Mouse (Mus musculus): ENCODE data around the gene Epb41.

The Epb41 gene

GRCm38 (mm10) chr4:131919506-131920140 is 155.5 kb downstream of the Epb41 start:
- DNase-seq = no peak

- DNase-seq = no peak
These were observed 156.2 kb downstream of the Epb41 start for GRCm38 (mm10) chr4:131918711-131919500.

DNA sequence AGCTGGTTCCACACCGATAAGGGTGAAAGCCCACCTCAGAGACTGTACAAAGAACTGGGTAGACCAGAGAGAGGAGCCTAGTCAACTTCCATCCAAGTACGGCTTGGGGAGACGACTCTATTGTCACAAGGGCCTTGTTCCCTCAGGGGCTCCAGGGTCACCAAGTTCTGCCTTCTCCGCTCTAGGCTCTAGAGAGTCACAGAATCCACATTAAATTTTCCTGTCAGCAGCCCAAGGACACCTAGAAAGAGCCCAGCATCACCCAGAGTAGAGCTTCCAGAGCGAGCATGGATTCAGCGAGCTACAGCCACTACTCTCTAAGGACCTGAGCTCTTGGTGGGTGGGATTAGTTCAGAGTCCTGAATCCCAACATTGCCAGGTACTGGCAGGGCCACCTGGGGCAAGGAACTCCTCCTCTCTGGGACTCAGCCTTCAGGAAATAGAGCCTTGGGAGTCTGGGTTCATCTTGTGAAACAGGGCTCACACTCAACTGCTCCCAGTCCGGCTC is 157.0 kb downstream of the Epb41 start:
- DNase-seq = no peak

DNA sequence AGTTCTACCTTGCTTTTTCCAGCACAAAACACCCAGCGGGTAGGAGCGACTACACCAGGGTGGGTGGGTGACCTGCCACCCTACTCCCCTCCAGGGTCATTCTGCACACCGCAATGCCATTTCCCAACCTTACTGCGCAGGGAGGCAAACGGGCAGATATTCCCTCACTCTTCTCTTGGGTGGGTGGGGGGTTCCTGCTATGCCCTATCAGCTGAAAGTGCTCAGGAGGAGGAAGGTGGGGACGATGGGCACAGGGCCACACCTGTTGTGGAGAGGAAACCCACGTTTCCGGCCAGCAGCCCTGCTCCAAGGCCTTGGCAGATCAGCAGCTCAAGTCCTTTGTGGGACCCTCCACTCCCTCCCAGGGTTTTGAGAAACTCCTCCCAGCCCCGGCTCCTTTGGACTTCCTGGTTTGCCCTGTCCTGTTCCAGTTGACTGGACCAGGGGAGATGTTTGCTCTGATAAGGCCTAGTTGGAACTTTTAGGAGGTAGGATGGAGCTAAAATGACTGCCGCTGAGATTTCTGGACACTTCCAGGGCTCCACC is 158.0 kb downstream of the Epb41 start:
- DNase-seq = no peak

- peak; percentile 57 for DNase-seq
These were observed 158.7 kb downstream of the Epb41 start for GRCm38 (mm10) chr4:131916425-131916824.

- no peak for DNase-seq
These were observed 159.2 kb downstream of the Epb41 start for GRCm38 (mm10) chr4:131915821-131916328.

- no peak for DNase-seq
These were observed 160.1 kb downstream of the Epb41 start for GRCm38 (mm10) chr4:131914891-131915469.

- no peak for DNase-seq
These were observed 161.0 kb downstream of the Epb41 start for GRCm38 (mm10) chr4:131914046-131914643.

DNA sequence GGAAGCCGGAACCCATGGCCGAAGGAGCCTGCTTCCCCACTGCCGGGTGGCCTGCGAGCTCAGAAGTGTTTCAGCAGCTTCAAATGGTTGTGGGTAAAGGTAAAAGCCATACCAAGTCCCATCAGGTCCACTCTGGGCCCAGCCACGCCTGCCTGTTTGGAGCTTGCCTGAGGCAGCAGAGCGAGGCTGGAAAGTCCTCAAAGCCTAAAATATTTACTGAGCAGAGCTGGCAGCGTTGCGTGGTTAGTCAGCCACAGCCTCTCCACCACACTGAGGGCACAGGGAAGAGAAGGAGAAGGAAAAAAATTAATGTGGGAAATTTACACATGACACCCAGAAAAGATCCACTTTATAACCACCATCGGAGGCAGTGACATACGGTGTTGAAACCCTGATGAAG is 161.6 kb downstream of the Epb41 start:
- no peak for DNase-seq

DNA sequence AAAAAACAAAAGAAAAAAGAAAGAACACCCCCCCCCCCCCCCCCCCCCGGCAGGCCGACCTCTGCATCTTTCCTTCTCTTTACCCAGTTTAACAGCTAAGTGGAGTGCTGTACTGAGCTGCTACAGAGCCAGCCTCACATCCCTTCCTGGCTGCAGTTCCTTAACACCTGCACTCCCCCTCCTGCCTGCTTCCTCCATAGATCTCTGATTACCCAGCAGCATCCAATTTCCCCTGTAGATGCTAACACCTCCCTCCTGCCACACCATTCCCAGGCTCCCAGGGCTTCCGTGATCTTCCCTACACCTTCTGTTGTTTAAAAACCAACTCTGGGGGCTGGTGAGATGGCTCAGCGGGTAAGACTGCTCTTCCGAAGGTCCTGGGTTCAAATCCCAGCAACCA is 163.6 kb downstream of the Epb41 start:
- no peak for DNase-seq

- no peak for DNase-seq
These were observed 164.7 kb downstream of the Epb41 start for GRCm38 (mm10) chr4:131910237-131910994.

DNA sequence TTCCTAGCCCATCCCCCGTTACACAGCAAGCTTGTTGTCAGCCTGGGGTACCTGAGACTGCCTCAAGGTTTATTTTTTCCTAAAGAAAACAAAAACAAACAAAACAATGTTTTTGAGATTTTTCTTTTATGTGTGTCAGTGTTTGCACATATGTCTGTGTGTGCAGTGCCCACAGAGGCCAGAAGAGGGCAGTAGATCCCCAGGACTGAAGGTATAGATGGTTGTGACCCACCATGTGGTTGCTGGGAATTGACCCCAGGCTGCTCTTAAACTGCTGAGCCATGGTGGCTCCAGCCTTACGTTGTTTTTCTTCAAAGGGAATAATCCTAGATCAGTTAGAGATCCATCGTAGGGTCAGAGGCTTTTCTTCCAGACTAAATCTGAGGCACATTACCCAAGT is 167.2 kb downstream of the Epb41 start:
- DNase-seq = no peak

DNA sequence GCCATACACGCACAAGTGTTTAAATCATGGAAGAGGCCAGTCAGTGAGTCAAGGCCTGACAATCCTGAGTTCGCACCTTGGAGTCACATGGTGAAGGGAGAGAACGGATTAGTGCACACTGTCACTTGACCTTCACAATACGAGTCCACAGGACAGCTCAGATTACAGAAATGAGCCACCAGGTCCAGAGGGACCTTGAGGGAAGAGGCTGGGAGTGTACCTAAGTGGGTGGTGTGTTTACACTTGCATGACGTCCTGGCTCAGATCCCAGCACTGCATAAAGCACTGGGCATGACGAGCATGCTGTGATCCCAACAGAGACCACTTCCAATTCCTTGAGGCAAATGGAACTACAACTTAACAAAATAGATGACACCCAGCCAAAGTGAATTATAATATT is 168.7 kb downstream of the Epb41 start:
- DNase-seq = no peak

DNA sequence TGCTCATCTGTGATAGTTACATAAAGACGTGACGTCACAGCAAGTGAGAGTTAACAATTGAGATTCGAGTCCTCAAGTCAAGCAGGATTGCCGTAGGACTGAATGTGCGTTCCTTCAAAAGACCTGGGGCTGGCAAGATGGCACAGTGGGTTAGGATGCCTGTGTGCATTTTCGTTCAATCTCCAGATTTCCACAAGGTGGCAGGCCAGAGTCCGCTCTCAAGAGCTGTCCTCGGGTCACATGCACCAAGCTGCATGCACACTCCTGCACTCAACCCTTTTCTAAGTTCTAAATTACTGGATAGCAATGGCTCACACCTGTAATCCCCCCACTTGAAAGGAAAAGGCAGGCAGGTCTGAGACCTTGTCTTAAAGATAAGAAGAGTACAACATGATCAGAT is 170.6 kb downstream of the Epb41 start:
- no peak for DNase-seq

DNA sequence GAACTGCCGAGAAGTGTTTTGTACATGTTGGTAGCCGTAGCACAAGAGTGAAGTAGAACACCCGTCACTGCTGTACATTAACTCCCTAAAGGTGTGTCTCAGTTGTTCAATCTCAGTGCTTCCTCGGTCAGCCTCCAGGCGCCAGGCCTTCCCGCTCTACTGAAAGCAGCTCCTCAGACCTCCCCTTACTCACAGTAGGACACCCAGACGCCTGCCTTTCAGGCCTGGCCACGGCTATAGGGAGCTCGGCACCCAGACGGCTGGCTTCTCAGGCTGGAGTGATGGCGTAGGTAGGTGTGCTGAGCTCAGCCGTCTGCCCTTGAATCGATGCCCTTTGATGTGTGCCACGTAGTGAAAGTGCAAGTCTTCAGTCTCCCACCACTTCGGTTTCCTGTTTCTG is 174.0 kb downstream of the Epb41 start:
- no peak for DNase-seq

DNA sequence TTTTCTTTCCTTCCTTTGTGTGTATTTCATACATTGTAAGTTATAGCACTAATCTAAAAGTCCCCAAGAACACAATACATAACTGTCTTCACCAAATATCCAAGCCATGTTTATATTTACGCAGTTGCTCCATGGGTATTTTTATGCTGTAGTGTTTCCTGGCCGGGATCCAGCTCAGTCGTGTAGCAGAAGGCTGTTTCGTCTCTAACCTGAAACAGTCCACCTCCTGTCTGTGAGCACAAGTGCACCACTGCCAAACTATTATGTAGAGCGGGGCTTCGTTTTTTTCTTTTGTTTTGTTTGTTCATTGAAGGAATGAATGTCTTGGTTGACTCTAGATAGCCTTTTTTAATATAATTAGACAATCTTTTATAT is 176.0 kb downstream of the Epb41 start:
- DNase-seq = no peak

- DNase-seq = no peak
These were observed 176.5 kb downstream of the Epb41 start for GRCm38 (mm10) chr4:131898503-131899179.

- DNase-seq = no peak
These were observed 177.3 kb downstream of the Epb41 start for GRCm38 (mm10) chr4:131897787-131898186.

DNA sequence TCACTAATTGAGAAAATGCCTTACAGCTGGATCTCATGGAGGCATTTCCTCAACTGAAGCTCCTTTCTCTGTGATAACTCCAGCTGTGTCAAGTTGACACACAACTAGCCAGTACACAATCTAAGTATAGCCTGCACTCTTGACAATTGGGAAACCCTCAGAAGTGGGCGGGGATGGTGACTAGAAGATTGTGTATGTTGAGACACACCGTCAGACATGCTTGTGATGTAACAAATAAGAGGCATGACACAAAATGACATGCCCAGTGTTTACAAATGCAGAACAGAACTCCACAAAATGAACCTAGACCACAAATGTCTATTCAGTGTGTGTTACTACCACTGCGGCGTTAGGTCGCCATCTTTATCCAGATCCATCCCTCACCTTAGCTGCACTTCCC is 178.0 kb downstream of the Epb41 start:
- DNase-seq = no peak

- DNase-seq = no peak
These were observed 184.4 kb downstream of the Epb41 start for GRCm38 (mm10) chr4:131890692-131891091.

DNA sequence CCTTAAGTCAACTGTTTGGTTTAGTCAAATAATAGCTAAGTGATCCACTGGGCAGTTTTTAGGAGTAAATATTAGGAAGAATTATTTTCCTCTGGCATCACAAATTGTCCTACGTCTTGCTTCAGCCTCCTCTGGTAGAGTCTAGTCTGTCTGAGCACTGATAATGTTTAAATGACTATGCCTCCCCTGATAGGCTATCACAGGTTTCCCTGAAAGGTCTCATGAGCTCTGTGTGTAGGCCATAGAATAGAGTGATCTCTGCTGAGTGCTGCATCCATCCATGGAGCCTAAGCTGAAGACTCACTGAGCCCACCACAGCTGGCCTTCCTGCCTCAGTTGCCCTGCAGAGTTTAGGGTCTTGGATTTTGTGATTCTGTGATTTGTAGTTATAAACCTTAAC is 186.6 kb downstream of the Epb41 start:
- DNase-seq = no peak

- DNase-seq = no peak
These were observed 189.7 kb downstream of the Epb41 start for GRCm38 (mm10) chr4:131885376-131885775.

Measured in layer of hippocampus, adult 9-11 months (tissue).